Mouse (Mus musculus): ENCODE results near the gene Nek5.

Gene Nek5

GRCm38 (mm10) chr8:22089226-22089625 is 35.6 kb downstream of the Nek5 start:
- DNase-seq (ENCODE audit: low read depth) = no peak

- peak; percentile 17 for DNase-seq (ENCODE audit: low read depth)
Measured at GRCm38 (mm10) chr8:22079313-22080007, 45.4 kb downstream of the Nek5 start.

GRCm38 (mm10) chr8:22061126-22061525 is 63.7 kb downstream of the Nek5 start:
- DNase-seq (ENCODE audit: low read depth) = peak; percentile 20

GRCm38 (mm10) chr8:22060446-22060889 is 64.4 kb downstream of the Nek5 start, which contains the start of gene Alg11:
Alg11 (plus strand) TSS chr8:22060721.
- DNase-seq (ENCODE audit: low read depth) = peak; percentile 100

GRCm38 (mm10) chr8:22059821-22060445 is 64.9 kb downstream of the Nek5 start, which contains the start of gene Atp7b:
Atp7b (minus strand) TSS chr8:22060305.
- DNase-seq (ENCODE audit: low read depth) = no peak

- no peak for DNase-seq (ENCODE audit: low read depth)
Measured at GRCm38 (mm10) chr8:22059153-22059738, 65.6 kb downstream of the Nek5 start.

- DNase-seq (ENCODE audit: low read depth) = no peak
Measured at GRCm38 (mm10) chr8:22058368-22058767, 66.5 kb downstream of the Nek5 start.

- no peak for DNase-seq (ENCODE audit: low read depth)
Measured at GRCm38 (mm10) chr8:22056850-22057249, 68.0 kb downstream of the Nek5 start.

GRCm38 (mm10) chr8:22055492-22055877 is 69.4 kb downstream of the Nek5 start:
- no peak for DNase-seq (ENCODE audit: low read depth)

GRCm38 (mm10) chr8:22054674-22055491 is 70.0 kb downstream of the Nek5 start:
- DNase-seq (ENCODE audit: low read depth) = no peak

- DNase-seq (ENCODE audit: low read depth) = peak; percentile 59
Measured at GRCm38 (mm10) chr8:22047699-22048464, 77.0 kb downstream of the Nek5 start.

- no peak for DNase-seq (ENCODE audit: low read depth)
Measured at GRCm38 (mm10) chr8:22043706-22044105, 81.1 kb downstream of the Nek5 start.

GRCm38 (mm10) chr8:22042515-22042914 is 82.3 kb downstream of the Nek5 start:
- no peak for DNase-seq (ENCODE audit: low read depth)

GRCm38 (mm10) chr8:22040153-22040509 is 84.7 kb downstream of the Nek5 start:
- DNase-seq (ENCODE audit: low read depth) = no peak

- no peak for DNase-seq (ENCODE audit: low read depth)
Measured at GRCm38 (mm10) chr8:22039468-22040152, 85.2 kb downstream of the Nek5 start.

- no peak for DNase-seq (ENCODE audit: low read depth)
Measured at GRCm38 (mm10) chr8:22037022-22037421, 87.8 kb downstream of the Nek5 start.

GRCm38 (mm10) chr8:22036137-22036536 is 88.7 kb downstream of the Nek5 start:
- no peak for DNase-seq (ENCODE audit: low read depth)

GRCm38 (mm10) chr8:22030990-22031389 is 93.9 kb downstream of the Nek5 start:
- DNase-seq (ENCODE audit: low read depth) = no peak

- no peak for DNase-seq (ENCODE audit: low read depth)
Measured at GRCm38 (mm10) chr8:22028973-22029372, 95.9 kb downstream of the Nek5 start.

GRCm38 (mm10) chr8:22025241-22025640 is 99.6 kb downstream of the Nek5 start:
- DNase-seq (ENCODE audit: low read depth) = no peak

Data from NIH3T3 (cell line).